Mouse (Mus musculus) olfactory bulb, adult 2 months (tissue): Measurements from ENCODE around the gene Pskh1. TPM values are rescaled to one million over a fixed set of nuclear protein-coding genes. Genes with fewer than 3 reads are reported as not detected.

Experiments used
- H3K27ac ChIP-seq: fragments of 200-500 bp; 2 replicates; pipeline ENCODE4 v1.5.1; 2012; ENCODE audit warnings: low read depth, low read length; ENCODE audit not compliant: insufficient read depth
- H3K4me1 ChIP-seq: fragments of 200-500 bp; 2 replicates; pipeline ENCODE4 v1.6.1; 2012; ENCODE audit warnings: low read length; ENCODE audit not compliant: control insufficient read depth, insufficient read depth
- H3K4me3 ChIP-seq: fragments of 200-500 bp; 2 replicates; pipeline ENCODE4 v1.5.1; 2012; ENCODE audit warnings: mild to moderate bottlenecking, low read depth, low read length, moderate library complexity; ENCODE audit not compliant: insufficient read depth
- CTCF ChIP-seq: fragments of 200-500 bp; IDR thresholded peaks from 2 replicates; pipeline ENCODE4 v1.5.1; 2012; ENCODE audit warnings: low read depth, mild to moderate bottlenecking, low read length, moderate library complexity; ENCODE audit not compliant: insufficient read depth
- POLR2A ChIP-seq: fragments of 200-500 bp; IDR thresholded peaks from 2 replicates; pipeline ENCODE4 v1.6.1; 2012; ENCODE audit warnings: mild to moderate bottlenecking, low read depth, low read length, moderate library complexity; ENCODE audit not compliant: insufficient read depth
- WGBS: fragments of 180-500 bp; shearing (Covaris S2); methylation state at CpG from one replicate; pipeline ENCODE4 v1.1.7; 2018; 5-methylcytosine and 5-hydroxymethylcytosine counted together
- polyA plus RNA-seq: library from polyadenylated mRNA; stranded (reverse); fragments of >200 nt; gene quantifications from 2 replicates; pipeline ENCODE4 v1.2.4, GENCODE M21; 2012; ENCODE audit warnings: low replicate concordance; ENCODE audit not compliant: missing spikeins, insufficient read depth, insufficient read length

Pskh1 gene
- polyA plus RNA-seq, result not detected in 2 replicates

- peak within 1 kb of the TSS; percentile 85 for H3K27ac ChIP-seq
- H3K4me3 ChIP-seq, result peak within 1 kb of the TSS; percentile 97
- H3K4me1 ChIP-seq, result no peaks in the 10 kb centered on the region; the same call in 1 of the 2 replicates
- TF ChIP-seq CTCF (no peak), POLR2A (peak; percentile 84)
- WGBS, result under 1% methylated on average over 68 of the region's 68 CpGs
Observed at GRCm38 (mm10) chr8:105900180-105900940, at the start of gene Pskh1. Pskh1 (plus strand) TSS chr8:105900441.

GRCm38 (mm10) chr8:105850611-105851010 is 49.6 kb upstream of the Pskh1 start:
- Histone ChIP-seq H3K4me3 (no peak overlapping the region), H3K4me1 (peaks cover 10% of the 10 kb centered on the region), H3K27ac (no peak overlapping the region)
- WGBS, result 65% methylated on average over 7 of the region's 7 CpGs
- TF ChIP-seq CTCF (no peak), POLR2A (no peak)

- Histone ChIP-seq H3K27ac (no peak overlapping the region), H3K4me1 (peaks cover 8% of the 10 kb centered on the region), H3K4me3 (peak overlapping the region; percentile 97)
- TF ChIP-seq CTCF (no peak), POLR2A (peak; percentile 86)
- under 1% methylated on average over 34 of the region's 34 CpGs for WGBS
Observed at GRCm38 (mm10) chr8:105851651-105852143, 48.5 kb upstream of the Pskh1 start.

- no peak overlapping the region for H3K27ac ChIP-seq
- TF ChIP-seq POLR2A, result no peak
- no peak for TF ChIP-seq CTCF
- 80% methylated on average over 12 of the region's 12 CpGs for WGBS
Observed at GRCm38 (mm10) chr8:105852146-105852729, 48.0 kb upstream of the Pskh1 start.

GRCm38 (mm10) chr8:105853178-105853577 is 47.1 kb upstream of the Pskh1 start, which contains the start of gene Cenpt:
Cenpt (minus strand) TSS chr8:105853278.
- WGBS, result 95% methylated on average over 3 of the region's 3 CpGs
- Histone ChIP-seq H3K4me1 (peaks cover 6% of the 10 kb centered on the region), H3K27ac (no peak within 1 kb of the TSS), H3K4me3 (no peak within 1 kb of the TSS)
- no peak for TF ChIP-seq POLR2A

More at GRCm38 (mm10) chr8:105852146-105852729, 48.0 kb upstream of the Pskh1 start:
- no peak overlapping the region for H3K4me3 ChIP-seq
- peaks cover 6% of the 10 kb centered on the region for H3K4me1 ChIP-seq

GRCm38 (mm10) chr8:105854303-105854702 is 45.9 kb upstream of the Pskh1 start:
- 23% methylated on average over 8 of the region's 8 CpGs for WGBS
- H3K27ac ChIP-seq, result no peak overlapping the region

GRCm38 (mm10) chr8:105854715-105855216 is 45.5 kb upstream of the Pskh1 start, which contains the start of gene Thap11:
Thap11 (plus strand) TSS chr8:105855132.
- Histone ChIP-seq H3K4me1 (peaks cover 6% of the 10 kb centered on the region), H3K4me3 (peak within 1 kb of the TSS; percentile 67), H3K27ac (peak within 1 kb of the TSS; percentile 98)
- under 1% methylated on average over 43 of the region's 43 CpGs for WGBS
- TF ChIP-seq POLR2A (0 out of 2 replicates have a peak, but pooled peaks have one; percentile 20), CTCF (peak; percentile 58; the same call in 1 of the 2 replicates)

More at GRCm38 (mm10) chr8:105854303-105854702, 45.9 kb upstream of the Pskh1 start:
- Histone ChIP-seq H3K4me1 (peaks cover 6% of the 10 kb centered on the region), H3K4me3 (no peak overlapping the region)
- no peak for TF ChIP-seq CTCF
- no peak for TF ChIP-seq POLR2A

GRCm38 (mm10) chr8:105855248-105856167 is 44.7 kb upstream of the Pskh1 start:
- Histone ChIP-seq H3K27ac (peak overlapping the region; percentile 98), H3K4me1 (peaks cover 9% of the 10 kb centered on the region), H3K4me3 (peak overlapping the region; percentile 67)
- TF ChIP-seq CTCF (no peak), POLR2A (0 out of 2 replicates have a peak, but pooled peaks have one; percentile 19)
- under 1% methylated on average over 71 of the region's 71 CpGs for WGBS
